Mouse (Mus musculus): ENCODE results near the gene Kif1c. TPM values are rescaled to one million over a fixed set of nuclear protein-coding genes. Genes with fewer than 3 reads are reported as not detected.

The Kif1c gene
- total RNA-seq, 2 experiments from 2014 or later, result 156 to 176 TPM

- no peak for DNase-seq
Observed at GRCm38 (mm10) chr11:70697376-70697775, 3.0 kb upstream of the Kif1c start.

- DNase-seq, result peak; percentile 34
Observed at GRCm38 (mm10) chr11:70699051-70699450, 1.3 kb upstream of the Kif1c start.

- DNase-seq, result peak; percentile 83
Observed at GRCm38 (mm10) chr11:70700613-70701012, 265 bp downstream of the Kif1c start.

- DNase-seq, result no peak
Observed at GRCm38 (mm10) chr11:70701221-70701955, 1.0 kb downstream of the Kif1c start.

GRCm38 (mm10) chr11:70701984-70702733 is 1.8 kb downstream of the Kif1c start:
- no peak for DNase-seq

- peak; percentile 70 for DNase-seq
Observed at GRCm38 (mm10) chr11:70702781-70703180, 2.4 kb downstream of the Kif1c start.

GRCm38 (mm10) chr11:70706127-70706526 is 5.8 kb downstream of the Kif1c start:
- DNase-seq, result no peak

GRCm38 (mm10) chr11:70711026-70711425 is 10.7 kb downstream of the Kif1c start:
- DNase-seq, result no peak

- no peak for DNase-seq
Observed at GRCm38 (mm10) chr11:70713222-70713621, 12.9 kb downstream of the Kif1c start.

GRCm38 (mm10) chr11:70715832-70716231 is 15.5 kb downstream of the Kif1c start:
- DNase-seq, result peak; percentile 54

- DNase-seq, result peak; percentile 55
Observed at GRCm38 (mm10) chr11:70718481-70718880, 18.1 kb downstream of the Kif1c start.

GRCm38 (mm10) chr11:70720567-70720966 is 20.2 kb downstream of the Kif1c start:
- no peak for DNase-seq

GRCm38 (mm10) chr11:70721072-70721471 is 20.7 kb downstream of the Kif1c start:
- DNase-seq, result peak; percentile 48

GRCm38 (mm10) chr11:70724706-70725105 is 24.4 kb downstream of the Kif1c start:
- no peak for DNase-seq

- DNase-seq, result no peak
Observed at GRCm38 (mm10) chr11:70726585-70726984, 26.2 kb downstream of the Kif1c start.

GRCm38 (mm10) chr11:70727385-70727784 is 27.0 kb downstream of the Kif1c start:
- DNase-seq, result no peak

- peak; percentile 42 for DNase-seq
Observed at GRCm38 (mm10) chr11:70730427-70731038, 30.2 kb downstream of the Kif1c start.

- DNase-seq, result no peak
Observed at GRCm38 (mm10) chr11:70731178-70731577, 30.8 kb downstream of the Kif1c start.

- DNase-seq, result no peak
Observed at GRCm38 (mm10) chr11:70733256-70733655, 32.9 kb downstream of the Kif1c start.

GRCm38 (mm10) chr11:70737749-70738148 is 37.4 kb downstream of the Kif1c start:
- DNase-seq, result no peak

GRCm38 (mm10) chr11:70741603-70742002 is 41.3 kb downstream of the Kif1c start:
- no peak for DNase-seq

- DNase-seq, result no peak
Observed at GRCm38 (mm10) chr11:70742117-70742516, 41.8 kb downstream of the Kif1c start.

All from adrenal gland, postnatal 10 days (tissue).